8 mouse cellular contexts compared by ENCODE assay signal in the genomic region with DNA sequence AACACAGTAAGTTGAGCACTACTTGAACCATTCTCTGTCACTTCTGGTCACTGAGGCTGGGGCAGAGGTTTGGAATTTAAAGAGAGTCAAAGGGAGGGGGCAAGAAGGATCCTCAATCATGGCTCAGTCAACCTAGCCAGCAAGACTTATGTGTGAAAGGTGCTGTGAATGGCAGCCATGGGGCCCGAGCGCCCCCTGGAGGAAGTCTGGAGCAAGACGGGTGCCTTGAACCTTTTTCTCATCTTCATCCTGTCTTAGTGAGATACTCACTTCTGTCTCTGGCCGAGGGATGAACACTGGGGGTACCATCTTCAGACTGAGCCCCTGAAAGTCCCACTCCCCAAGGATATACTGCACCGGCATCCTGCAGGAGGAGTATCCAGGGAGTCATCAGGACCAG. TPM values are rescaled to one million over a fixed set of nuclear protein-coding genes. Genes with fewer than 3 reads are reported as not detected.
DNase-seq lines count a peak whose midpoint lies in the region; ATAC-seq and TF ChIP-seq lines count a peak whose summit lies in the region.

No protein-coding gene starts in this region.

- TF ChIP-seq CTCF in cerebellum, adult 2 months (IDR thresholded peaks at IDR 0.05; ENCODE audit: borderline replicate concordance, insufficient read depth, low read depth, low read length), result peak; percentile 96

- H3K4me2 ChIP-seq in hindbrain, embryonic 11.5 days (replicated peaks; ENCODE audit: low read depth, low read length), result no peak overlapping the region
- no peak overlapping the region for H3K4me2 ChIP-seq in hindbrain, embryonic 13.5 days

- peak; percentile 73 for DNase-seq in hindbrain, embryonic 11.5 days (ENCODE audit: low spot score)
- DNase-seq in Muller cell, postnatal 12 days (ENCODE audit: inconsistent ontology term), result peak; percentile 70
- peak; percentile 74 to 78 for DNase-seq in cerebellum, adult 2 months
- DNase-seq in gastrocnemius, adult 8-10 months (ENCODE audit: low spot score in 2 of 2), result peak; percentile 61 to 63
- DNase-seq in layer of hippocampus, adult 9-10 months (ENCODE audit: low spot score), result peak; percentile 41
- peak; percentile 64 to 72 for DNase-seq in spleen, postnatal 36 days (ENCODE audit: low spot score in 2 of 2)

- no peaks in the 10 kb centered on the region for H3K36me3 ChIP-seq in hindbrain, embryonic 11.5 days (ENCODE audit: control insufficient read depth, insufficient read depth, low read length)
- H3K36me3 ChIP-seq in hindbrain, embryonic 13.5 days, result peaks cover 25% of the 10 kb centered on the region

- H3K9me3 ChIP-seq in hindbrain, embryonic 11.5 days (ENCODE audit: control insufficient read depth, low read length), result no peaks in the 10 kb centered on the region
- H3K9me3 ChIP-seq in hindbrain, embryonic 13.5 days, result no peaks in the 10 kb centered on the region

- no peak overlapping the region for H3K27ac ChIP-seq in hindbrain, embryonic 11.5 days (ENCODE audit: low read depth, low read length)
- H3K27ac ChIP-seq in hindbrain, embryonic 13.5 days, result no peak overlapping the region
- no peak overlapping the region for H3K27ac ChIP-seq in cerebellum, adult 2 months (ENCODE audit: insufficient read depth, low read length)

- no peak for TF ChIP-seq POLR2A in cerebellum, adult 2 months (IDR thresholded peaks at IDR 0.05; ENCODE audit: borderline replicate concordance, insufficient read depth, low read length)

- WGBS in hindbrain, embryonic 11.5 days, result 17% methylated on average over 5 of the region's 5 CpGs
- WGBS in hindbrain, embryonic 13.5 days, result 10% methylated on average over 5 of the region's 5 CpGs
- WGBS in cerebellum, adult 2 months, result 3% methylated on average over 5 of the region's 5 CpGs

- no peaks in the 10 kb centered on the region for H3K4me1 ChIP-seq in hindbrain, embryonic 11.5 days (replicated peaks; ENCODE audit: control insufficient read depth, insufficient read depth, low read length)
- peaks cover 34% of the 10 kb centered on the region for H3K4me1 ChIP-seq in hindbrain, embryonic 13.5 days (replicated peaks)
- no peaks in the 10 kb centered on the region for H3K4me1 ChIP-seq in cerebellum, adult 2 months (ENCODE audit: control insufficient read depth, insufficient read depth, low read length)

- no peak overlapping the region for H3K9ac ChIP-seq in hindbrain, embryonic 11.5 days (ENCODE audit: low read depth, low read length)
- no peak overlapping the region for H3K9ac ChIP-seq in hindbrain, embryonic 13.5 days

- ATAC-seq in hindbrain, embryonic 11.5 days (ENCODE audit: low FRiP score), result no peak
- ATAC-seq in hindbrain, embryonic 13.5 days (ENCODE audit: low FRiP score), result no peak
- peak; percentile 63 for ATAC-seq in megakaryocyte, adult 5-6 weeks (ENCODE audit: poor library complexity, severe bottlenecking)

- no peaks in the 10 kb centered on the region for H3K27me3 ChIP-seq in hindbrain, embryonic 11.5 days (ENCODE audit: control insufficient read depth, insufficient read depth, low read length)
- H3K27me3 ChIP-seq in hindbrain, embryonic 13.5 days, result no peaks in the 10 kb centered on the region
- no peaks in the 10 kb centered on the region for H3K27me3 ChIP-seq in cerebellum, adult 2 months (ENCODE audit: control insufficient read depth, insufficient read depth, low read length)

- H3K4me3 ChIP-seq in hindbrain, embryonic 11.5 days (ENCODE audit: low read depth, low read length), result no peak overlapping the region
- H3K4me3 ChIP-seq in hindbrain, embryonic 13.5 days, result no peak overlapping the region
- no peak overlapping the region for H3K4me3 ChIP-seq in cerebellum, adult 2 months (replicated peaks; ENCODE audit: insufficient read depth, low read depth, low read length)

RNA-seq across cellular contexts. Expression of a gene that starts 2.2 kb away (rescaled TPM):
- polyA plus RNA-seq in hindbrain, embryonic 11.5 days (2014; fragmentation: Nextera tagmentation; extraction: Ambion mirVana), result 9.7 and 10.8 TPM in 2 replicates
- 17.0 and 17.4 TPM in 2 replicates for polyA plus RNA-seq in hindbrain, embryonic 13.5 days (2015; fragmentation: Nextera tagmentation; extraction: Ambion mirVana)
- 27.8 and 31.7 TPM in 2 replicates for polyA plus RNA-seq in cerebellum, adult 2 months (2012; rRNA removed)
- total RNA-seq in gastrocnemius, adult 8-10 months (2022), result 10 to 100 TPM in 3 of 4 experiments, 1 to 10 TPM in 1; 9.6 to 16.3 (median 11.7) TPM
- total RNA-seq in megakaryocyte, adult 5-6 weeks (2015), result 4.1 and 6.4 TPM in 2 replicates
- total RNA-seq in megakaryocyte, adult 5-6 weeks (2017), result 5.0 and 8.0 TPM in 2 replicates

RNA-seq across cellular contexts. Expression of a gene that starts 4.5 kb away (rescaled TPM):
- polyA plus RNA-seq in hindbrain, embryonic 11.5 days (2014; fragmentation: Nextera tagmentation; extraction: Ambion mirVana), result 1.6 and 1.9 TPM in 2 replicates
- polyA plus RNA-seq in hindbrain, embryonic 13.5 days (2015; fragmentation: Nextera tagmentation; extraction: Ambion mirVana), result 7.8 and 8.3 TPM in 2 replicates
- polyA plus RNA-seq in cerebellum, adult 2 months (2012; rRNA removed), result 44.9 and 52.5 TPM in 2 replicates
- total RNA-seq in gastrocnemius, adult 8-10 months (2022), result 10 to 100 TPM; 29.0 to 53.2 (median 38.4) TPM
- not detected in 2 replicates for total RNA-seq in megakaryocyte, adult 5-6 weeks (2015)
- total RNA-seq in megakaryocyte, adult 5-6 weeks (2017), result not detected in 2 replicates

RNA-seq across cellular contexts. Expression of a gene that starts 40.1 kb away (rescaled TPM):
- 2.8 and 6.5 TPM in 2 replicates for polyA plus RNA-seq in hindbrain, embryonic 11.5 days (2014; fragmentation: Nextera tagmentation; extraction: Ambion mirVana)
- 8.4 and 9.6 TPM in 2 replicates for polyA plus RNA-seq in hindbrain, embryonic 13.5 days (2015; fragmentation: Nextera tagmentation; extraction: Ambion mirVana)
- 4.1 and 4.3 TPM in 2 replicates for polyA plus RNA-seq in cerebellum, adult 2 months (2012; rRNA removed)
- 10 to 100 TPM in 3 of 4 experiments, 1 to 10 TPM in 1; 5.1 to 61.2 (median 22.7) TPM for total RNA-seq in gastrocnemius, adult 8-10 months (2022)
- 1.7 and 5.3 TPM in 2 replicates for total RNA-seq in megakaryocyte, adult 5-6 weeks (2015)
- total RNA-seq in megakaryocyte, adult 5-6 weeks (2017), result 0.40 and 0.45 TPM in 2 replicates

RNA-seq across cellular contexts. Expression of a gene that starts 46.2 kb away (rescaled TPM):
- 2.6 and 3.4 TPM in 2 replicates for polyA plus RNA-seq in hindbrain, embryonic 11.5 days (2014; fragmentation: Nextera tagmentation; extraction: Ambion mirVana)
- polyA plus RNA-seq in hindbrain, embryonic 13.5 days (2015; fragmentation: Nextera tagmentation; extraction: Ambion mirVana), result 2.8 and 3.7 TPM in 2 replicates
- polyA plus RNA-seq in cerebellum, adult 2 months (2012; rRNA removed), result 10.5 and 11.7 TPM in 2 replicates
- 10 to 100 TPM; 33.6 to 41.0 (median 36.0) TPM for total RNA-seq in gastrocnemius, adult 8-10 months (2022)
- total RNA-seq in megakaryocyte, adult 5-6 weeks (2015), result 98.6 and 105 TPM in 2 replicates
- total RNA-seq in megakaryocyte, adult 5-6 weeks (2017), result 156 and 174 TPM in 2 replicates
